Mouse (Mus musculus) limb, embryonic 14.5 days (tissue): ENCODE results near the gene Slc48a1. TPM values are rescaled to one million over a fixed set of nuclear protein-coding genes. Genes with fewer than 3 reads are reported as not detected.

Experiments used
- ATAC-seq: fragments of 200-750 bp; cut with Nextera tagmentation; 2 replicates; pipeline ENCODE4 v1.8.0; 2017; ENCODE audit warnings: low read depth, moderate number of reproducible peaks, moderate TSS enrichment; ENCODE audit not compliant: low FRiP score
- DNase-seq: peaks from one replicate; pipeline ENCODE4 v3.0.0-alpha.2; 2015; ENCODE audit warnings: low spot score
- H3K27ac ChIP-seq: fragments of 300-500 bp; sonication (generic); replicated peaks from 2 replicates; pipeline ENCODE4 v1.5.1; 2014; ENCODE audit warnings: low read depth, mild to moderate bottlenecking, low read length, moderate library complexity, mixed read lengths
- H3K27me3 ChIP-seq: fragments of 300-500 bp; sonication (generic); 2 replicates; pipeline ENCODE4 v1.6.1; 2014; ENCODE audit warnings: low read length, mixed read lengths; ENCODE audit not compliant: control insufficient read depth, insufficient read depth
- H3K36me3 ChIP-seq: fragments of 300-500 bp; sonication (generic); 2 replicates; pipeline ENCODE4 v1.6.1; 2014; ENCODE audit warnings: mild to moderate bottlenecking, low read length, moderate library complexity, mixed read lengths; ENCODE audit not compliant: control insufficient read depth, insufficient read depth
- H3K4me1 ChIP-seq: fragments of 300-500 bp; sonication (generic); 2 replicates; pipeline ENCODE4 v1.6.1; 2014; ENCODE audit warnings: antibody characterized with exemption, low read length, mixed read lengths; ENCODE audit not compliant: control insufficient read depth, insufficient read depth
- H3K4me2 ChIP-seq: fragments of 300-500 bp; sonication (generic); replicated peaks from 2 replicates; pipeline ENCODE4 v1.6.1; 2014; ENCODE audit warnings: low read depth, mild to moderate bottlenecking, low read length, moderate library complexity; ENCODE audit not compliant: severe bottlenecking
- H3K4me3 ChIP-seq: fragments of 300-500 bp; sonication (generic); replicated peaks from 2 replicates; pipeline ENCODE4 v1.5.1; 2014; ENCODE audit warnings: low read length
- H3K9ac ChIP-seq: fragments of 300-500 bp; sonication (generic); 2 replicates; pipeline ENCODE4 v1.6.1; 2014; ENCODE audit warnings: mild to moderate bottlenecking, low read depth, low read length, moderate library complexity; ENCODE audit not compliant: severe bottlenecking
- H3K9me3 ChIP-seq: fragments of 300-500 bp; sonication (generic); 2 replicates; pipeline ENCODE4 v1.6.1; 2016; ENCODE audit warnings: low read length; ENCODE audit not compliant: control insufficient read depth
- POLR2A ChIP-seq: fragments of 200-500 bp; IDR thresholded peaks from 2 replicates; pipeline ENCODE4 v1.8.0; 2012; ENCODE audit warnings: inconsistent platforms, mild to moderate bottlenecking, moderate library complexity, borderline replicate concordance; ENCODE audit not compliant: insufficient read depth, insufficient read length; ENCODE audit errors: extremely low read depth
- WGBS: fragments of 180-500 bp; shearing (Covaris S2); extraction: QIAGEN DNeasy Blood & Tissue Kit; methylation state at CpG from one replicate; pipeline ENCODE4 v1.1.7; 2014; 5-methylcytosine and 5-hydroxymethylcytosine counted together
- polyA plus RNA-seq, 2 experiments: library from polyadenylated mRNA; depleted of rRNA in 1 of 2; stranded (reverse) in 1 of 2; unstranded in 1 of 2; fragments of >200 nt; fragmentation: Nextera tagmentation in 1 of 2; extraction: Ambion mirVana in 1 of 2; gene quantifications; 2 replicates each; pipeline versions ENCODE4 v1.2.1 to v1.2.3; 2012 to 2014

Gene Slc48a1
- polyA plus RNA-seq (2012; rRNA removed) (23.4 and 29.1 TPM in 2 replicates), polyA plus RNA-seq (2014; fragmentation: Nextera tagmentation; extraction: Ambion mirVana) (46.2 and 47.3 TPM in 2 replicates)

DNA sequence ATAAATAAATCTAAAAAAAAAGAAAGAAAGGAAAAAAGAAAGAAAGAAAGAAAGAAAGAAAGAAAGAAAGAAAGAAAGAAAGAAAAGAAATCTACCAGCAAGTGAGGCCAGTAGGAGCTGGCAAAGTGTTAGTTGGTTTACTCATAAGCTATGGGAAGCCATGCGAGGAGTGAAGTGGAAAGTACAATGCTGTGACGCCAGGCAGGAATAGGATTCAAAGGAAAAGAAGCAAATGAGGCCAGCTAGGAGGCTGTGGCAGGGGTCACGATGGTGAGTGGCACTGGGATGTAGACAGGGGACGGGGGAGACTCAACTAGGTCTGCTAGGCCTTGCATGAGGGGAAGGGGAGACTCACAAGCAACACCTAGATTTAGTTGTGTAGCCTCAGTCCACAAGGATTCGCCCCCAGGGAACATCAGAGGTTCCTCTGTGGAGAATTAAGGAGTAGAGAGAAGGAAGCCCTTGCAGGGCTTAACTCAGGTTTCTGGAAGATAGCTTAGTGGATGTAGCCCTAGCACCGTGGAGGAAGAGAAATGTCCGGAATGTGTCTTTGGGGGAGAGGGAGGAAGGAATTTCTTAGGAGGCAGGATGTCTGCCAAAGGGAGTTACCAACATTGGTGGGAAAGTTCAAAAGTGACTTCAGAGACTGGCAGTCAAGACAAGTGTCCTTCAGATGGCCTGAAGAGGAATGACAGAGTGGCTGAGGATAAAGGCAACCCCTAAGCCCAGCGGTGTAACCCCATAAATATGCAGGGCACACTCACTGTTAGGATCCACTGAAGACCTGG lies at the start of gene Slc48a1:
Gene Slc48a1 (plus strand): TSS at position 210 of the 788 bp plus-strand sequence.
- H3K9ac ChIP-seq = no peak within 1 kb of the TSS
- ATAC-seq (no peak), DNase-seq (no peak)
- no peak within 1 kb of the TSS for H3K4me3 ChIP-seq
- no peaks in the 10 kb centered on the region for H3K36me3 ChIP-seq
- 70% methylated on average over 8 of the region's 8 CpGs for WGBS
- no peak within 1 kb of the TSS for H3K4me2 ChIP-seq
- no peaks in the 10 kb centered on the region for H3K27me3 ChIP-seq
- H3K4me1 ChIP-seq = peaks cover 38% of the 10 kb centered on the region
- no peaks in the 10 kb centered on the region for H3K9me3 ChIP-seq
- H3K27ac ChIP-seq = no peak within 1 kb of the TSS
- TF ChIP-seq POLR2A = no peak

DNA sequence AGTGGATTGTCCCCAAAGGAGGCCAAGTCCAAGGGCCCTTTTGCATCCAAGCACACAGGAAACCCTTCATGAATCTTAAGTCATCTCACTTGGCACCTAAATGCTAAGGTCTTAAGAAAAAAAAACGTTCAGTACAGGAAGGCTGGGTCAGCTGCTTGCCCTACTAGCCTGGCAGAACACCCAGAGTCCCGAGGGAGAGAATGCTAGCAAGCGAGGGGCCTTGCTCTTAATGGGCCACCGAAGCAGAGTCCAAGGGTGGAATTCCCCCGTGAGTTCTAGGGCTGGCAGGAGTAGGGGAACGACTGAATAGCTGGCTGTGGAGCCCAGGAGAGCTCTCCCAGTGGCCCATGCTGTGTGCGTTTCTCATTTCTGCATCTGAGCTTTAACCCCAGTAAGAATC lies 49.5 kb upstream of the Slc48a1 start:
- DNase-seq (no peak), ATAC-seq (no peak)
- no peak overlapping the region for H3K4me3 ChIP-seq
- no peak overlapping the region for H3K4me2 ChIP-seq
- peaks cover 3% of the 10 kb centered on the region; the same call in 1 of the 2 replicates for H3K9me3 ChIP-seq
- no peak overlapping the region for H3K9ac ChIP-seq
- H3K27ac ChIP-seq = no peak overlapping the region
- no peaks in the 10 kb centered on the region for H3K4me1 ChIP-seq
- H3K27me3 ChIP-seq = no peaks in the 10 kb centered on the region
- H3K36me3 ChIP-seq = no peaks in the 10 kb centered on the region
- 72% methylated on average over 7 of the region's 7 CpGs for WGBS
- no peak for TF ChIP-seq POLR2A

DNA sequence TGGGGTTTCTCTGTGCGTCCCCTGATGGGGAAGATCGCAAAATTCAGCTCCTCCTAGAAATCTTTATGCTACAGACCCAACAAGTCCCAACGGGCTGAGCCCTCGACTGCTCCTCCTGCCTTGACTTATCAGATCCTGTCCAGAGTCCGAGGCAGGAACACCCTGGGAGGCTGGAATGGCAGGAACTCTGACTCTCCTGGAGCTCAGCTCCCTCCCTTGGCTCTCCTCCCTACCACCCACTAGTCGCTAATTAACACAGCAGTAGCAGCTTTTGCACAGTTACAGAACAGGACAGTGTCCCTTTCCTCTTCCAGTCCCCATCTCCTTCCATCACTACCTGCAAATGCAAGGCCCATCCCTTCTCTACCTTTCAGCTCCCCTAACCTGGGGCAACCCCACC lies 48.0 kb upstream of the Slc48a1 start:
- H3K36me3 ChIP-seq = no peaks in the 10 kb centered on the region
- peaks cover 4% of the 10 kb centered on the region; the same call in 1 of the 2 replicates for H3K9me3 ChIP-seq
- no peak for ATAC-seq
- H3K27me3 ChIP-seq = no peaks in the 10 kb centered on the region
- 49% methylated on average over 6 of the region's 6 CpGs for WGBS
- H3K4me3 ChIP-seq = no peak overlapping the region
- H3K27ac ChIP-seq = no peak overlapping the region
- no peaks in the 10 kb centered on the region for H3K4me1 ChIP-seq
- H3K4me2 ChIP-seq = no peak overlapping the region
- TF ChIP-seq POLR2A = no peak
- DNase-seq = no peak
- H3K9ac ChIP-seq = no peak overlapping the region

DNA sequence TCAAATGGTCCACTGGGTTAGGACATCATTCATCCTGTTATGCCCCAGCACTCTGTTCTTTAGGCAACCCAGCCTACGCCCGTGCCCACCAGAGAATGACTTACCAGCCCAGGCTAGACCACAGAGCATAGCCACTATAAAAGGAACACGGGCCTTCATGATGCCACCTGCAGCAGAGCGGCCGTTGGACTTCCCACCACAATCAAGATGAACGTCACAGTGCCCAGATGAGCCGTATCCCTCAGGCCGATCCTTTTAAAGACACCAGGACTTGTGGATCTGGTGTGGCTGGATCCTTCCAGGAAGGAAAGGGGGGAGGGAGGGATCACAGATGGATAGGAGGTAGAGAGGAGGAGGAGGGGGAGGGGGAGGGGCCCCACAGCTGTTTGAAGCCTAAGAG lies 47.2 kb upstream of the Slc48a1 start, which contains the start of gene Endou:
Gene Endou (minus strand): TSS at position 229 of the 400 bp plus-strand sequence.
- no peaks in the 10 kb centered on the region for H3K27me3 ChIP-seq
- WGBS = 78% methylated on average over 8 of the region's 8 CpGs
- no peaks in the 10 kb centered on the region for H3K36me3 ChIP-seq
- DNase-seq (no peak), ATAC-seq (no peak)
- H3K4me1 ChIP-seq = no peaks in the 10 kb centered on the region
- TF ChIP-seq POLR2A = no peak
- peaks cover 4% of the 10 kb centered on the region; the same call in 1 of the 2 replicates for H3K9me3 ChIP-seq
- no peak within 1 kb of the TSS for H3K4me2 ChIP-seq
- no peak within 1 kb of the TSS for H3K9ac ChIP-seq
- no peak within 1 kb of the TSS for H3K27ac ChIP-seq
- no peak within 1 kb of the TSS for H3K4me3 ChIP-seq

DNA sequence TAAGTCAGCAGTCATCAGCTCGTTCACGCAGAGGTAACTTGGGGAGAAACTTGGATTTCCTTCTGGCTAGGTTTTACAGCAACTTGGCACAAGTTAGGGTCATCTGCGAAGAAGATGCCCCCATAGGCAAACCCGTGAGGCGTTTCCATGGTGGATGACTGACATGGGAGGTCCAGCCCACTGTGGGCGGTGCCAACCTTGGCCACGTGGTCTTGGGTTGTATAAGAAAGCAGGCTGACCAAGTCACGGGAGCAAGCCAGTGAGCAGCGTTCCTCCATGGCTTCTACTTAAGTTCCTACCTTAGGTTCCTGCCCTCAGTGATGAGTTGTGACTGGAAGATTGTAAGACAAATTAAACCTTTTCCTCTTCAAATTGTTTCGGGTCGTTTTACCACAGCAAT lies 46.3 kb upstream of the Slc48a1 start:
- Histone ChIP-seq H3K36me3 (no peaks in the 10 kb centered on the region), H3K4me2 (no peak overlapping the region), H3K9me3 (peaks cover 4% of the 10 kb centered on the region; the same call in 1 of the 2 replicates), H3K27me3 (no peaks in the 10 kb centered on the region), H3K9ac (no peak overlapping the region), H3K27ac (no peak overlapping the region), H3K4me1 (no peaks in the 10 kb centered on the region), H3K4me3 (no peak overlapping the region)
- DNase-seq (no peak), ATAC-seq (no peak)
- 93% methylated on average over 11 of the region's 11 CpGs for WGBS
- TF ChIP-seq POLR2A = no peak
